Mouse (Mus musculus) MEL-GATA-1-ER (cell line): ENCODE data around the gene Samd4b.

Experiments
- DNase-seq: peaks from one replicate; pipeline ENCODE4 v3.0.0-alpha.2; 2012; ENCODE audit warnings: low read depth; ENCODE audit errors: extremely low read depth

Samd4b gene

GRCm38 (mm10) chr7:28591862-28592261, 6.1 kb downstream of the Samd4b start:
- DNase-seq: no peak

GRCm38 (mm10) chr7:28587644-28588043, 10.3 kb downstream of the Samd4b start:
- no peak for DNase-seq

- no peak for DNase-seq
Observed at GRCm38 (mm10) chr7:28586663-28587411, 11.1 kb downstream of the Samd4b start.

DNA sequence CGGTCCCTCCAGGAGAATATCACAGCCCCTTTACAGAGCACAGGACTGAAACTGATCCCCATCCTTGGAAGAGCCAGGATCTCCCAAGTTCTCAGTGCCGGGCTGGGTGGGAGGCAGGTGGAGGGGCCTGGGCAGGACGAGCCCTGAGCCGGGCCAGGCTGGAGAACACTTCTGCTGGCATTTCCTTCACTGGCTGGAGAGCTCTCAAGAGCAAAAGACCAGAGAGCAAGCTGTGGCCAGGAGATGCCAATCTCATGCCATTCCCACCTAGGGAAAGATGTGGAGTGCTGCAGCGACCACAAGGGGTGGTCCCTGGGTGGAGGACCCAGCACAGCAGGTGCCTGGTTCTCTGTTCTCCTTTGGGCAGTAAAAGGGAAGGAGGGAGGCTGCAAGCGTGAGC, 12.9 kb downstream of the Samd4b start:
- DNase-seq: no peak

DNA sequence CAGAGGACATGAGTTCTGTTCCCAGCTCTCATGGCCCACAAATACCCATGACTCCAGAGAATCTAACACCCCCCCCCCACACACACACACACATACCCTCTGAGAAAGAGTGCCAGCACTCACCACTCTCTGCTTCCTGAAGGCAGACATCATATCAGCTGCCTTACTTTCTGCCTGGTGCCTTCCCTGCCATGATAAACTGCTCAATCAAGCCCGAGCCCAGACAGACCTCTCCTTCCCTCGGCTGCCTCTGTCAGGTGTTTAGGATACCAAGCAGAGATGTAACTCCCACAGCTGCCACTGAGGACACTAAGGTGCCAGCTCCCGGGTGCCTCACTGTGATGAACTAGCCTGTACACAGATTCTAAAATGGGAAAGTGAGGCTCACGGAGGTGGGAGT, 13.5 kb downstream of the Samd4b start:
- no peak for DNase-seq

DNA sequence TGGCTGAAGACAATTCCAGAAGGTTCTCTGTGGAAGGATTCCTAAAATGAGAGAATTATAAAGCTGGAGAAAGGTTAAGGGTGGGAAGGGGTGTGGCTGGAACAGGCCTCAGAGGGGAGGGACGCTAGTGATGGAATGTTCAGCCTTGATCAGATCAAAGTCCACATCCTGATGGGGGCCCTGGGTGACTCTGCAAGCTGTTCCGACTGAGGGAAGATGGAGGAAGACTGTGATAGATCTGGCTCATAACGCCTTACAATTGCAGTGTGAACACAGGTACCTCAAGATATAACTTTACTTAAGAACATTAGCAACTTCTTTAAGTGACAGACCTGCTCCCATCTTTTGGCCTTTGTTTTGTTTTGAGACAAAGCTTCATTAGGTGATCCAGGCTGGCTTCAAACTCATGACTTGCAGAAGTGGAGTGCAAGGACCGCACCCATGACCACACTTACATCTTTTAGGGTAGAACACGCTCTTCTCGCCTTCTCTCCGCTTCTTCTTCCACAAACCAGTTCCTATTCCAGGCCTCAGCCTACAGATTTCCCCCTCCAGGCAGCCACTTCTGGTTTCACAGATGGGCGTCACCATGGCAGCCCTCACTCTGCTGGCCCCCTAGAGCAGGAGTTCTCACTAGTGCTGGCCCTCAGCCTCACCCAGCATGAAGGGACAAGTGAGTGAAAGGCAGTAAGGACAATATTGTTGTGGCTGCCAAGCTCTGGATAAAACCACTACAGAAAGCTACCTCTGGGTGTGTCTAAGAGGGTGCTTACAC, 14.2 kb downstream of the Samd4b start:
- DNase-seq: no peak

GRCm38 (mm10) chr7:28582841-28583240, 15.1 kb downstream of the Samd4b start:
- no peak for DNase-seq

- DNase-seq: no peak
Observed at GRCm38 (mm10) chr7:28581721-28582120, 16.2 kb downstream of the Samd4b start.

DNA sequence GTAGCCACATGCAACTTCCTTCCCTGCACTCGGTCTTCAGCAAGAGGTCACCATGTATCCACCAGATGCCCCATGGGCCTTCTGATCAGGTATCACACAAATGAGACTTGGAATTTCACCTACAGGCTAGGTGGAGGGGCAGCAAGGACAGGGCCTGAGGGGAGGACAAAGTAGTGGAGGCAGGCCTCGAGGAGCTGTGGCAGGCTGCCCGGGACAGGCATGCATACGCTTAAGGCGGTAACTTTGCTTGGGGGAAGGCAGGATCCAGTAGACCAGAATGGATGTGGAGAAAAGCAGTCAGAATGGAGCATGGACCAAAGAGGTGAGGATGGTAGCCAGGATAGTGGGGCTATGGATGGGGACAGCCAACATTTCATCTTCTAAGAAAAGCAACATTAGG, 18.1 kb downstream of the Samd4b start:
- no peak for DNase-seq

- no peak for DNase-seq
Observed at GRCm38 (mm10) chr7:28578543-28579053, 19.3 kb downstream of the Samd4b start.

- no peak for DNase-seq
Observed at GRCm38 (mm10) chr7:28577826-28578542, 20.0 kb downstream of the Samd4b start.

DNA sequence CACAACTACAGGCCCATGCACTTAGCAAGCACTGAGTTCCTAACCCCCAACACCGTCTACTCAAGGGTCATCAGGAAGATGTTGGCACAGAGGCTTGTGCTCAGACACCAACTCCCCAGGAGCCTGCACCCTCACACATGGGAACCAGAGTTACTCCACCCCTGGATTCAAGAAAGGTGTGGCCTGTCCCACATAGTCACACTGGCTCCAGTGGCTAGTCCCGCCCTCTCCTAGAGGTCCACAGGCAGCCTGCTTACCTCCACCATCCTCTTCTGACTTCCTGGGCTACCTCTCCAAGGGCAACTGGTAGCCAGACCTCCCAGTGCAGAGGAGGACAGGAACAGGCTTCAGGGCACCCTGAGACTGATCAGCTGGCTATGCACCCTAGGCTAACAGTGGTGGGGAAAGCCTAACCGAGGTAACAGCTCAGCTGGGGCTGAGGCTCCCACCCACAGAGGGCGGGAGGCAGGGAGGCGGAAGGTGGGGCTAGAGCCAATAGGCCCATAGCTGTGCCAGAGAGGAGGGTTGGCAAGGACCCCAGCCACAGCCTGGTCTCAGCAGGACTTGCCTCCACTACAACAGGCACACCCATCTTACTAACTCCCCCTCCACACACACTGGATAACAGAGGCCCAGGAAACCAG, 21.6 kb downstream of the Samd4b start:
- no peak for DNase-seq

DNA sequence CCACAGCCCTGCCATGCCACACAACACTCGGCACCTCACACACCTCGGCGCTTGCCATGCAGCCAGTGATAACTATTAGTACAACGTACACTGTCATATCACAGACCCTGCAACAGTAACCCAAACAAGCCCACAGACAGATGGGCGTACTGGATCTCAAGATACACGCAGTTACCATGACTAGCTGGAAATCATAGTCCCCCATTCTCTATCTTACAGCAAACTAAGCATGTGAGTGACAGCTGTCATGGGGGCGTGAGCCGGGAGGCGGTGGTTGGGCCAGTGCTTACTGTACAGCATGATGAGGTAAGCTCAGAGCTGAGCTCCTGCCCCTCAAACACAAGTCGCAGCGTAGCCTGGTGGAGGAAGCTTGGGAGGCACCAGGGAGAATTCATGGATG, 22.3 kb downstream of the Samd4b start:
- DNase-seq: no peak

- DNase-seq: no peak
Observed at GRCm38 (mm10) chr7:28573236-28573635, 24.7 kb downstream of the Samd4b start.

- no peak for DNase-seq
Observed at GRCm38 (mm10) chr7:28572689-28573088, 25.3 kb downstream of the Samd4b start.

GRCm38 (mm10) chr7:28570982-28571682, 26.8 kb downstream of the Samd4b start:
- no peak for DNase-seq

GRCm38 (mm10) chr7:28570291-28570981, 27.5 kb downstream of the Samd4b start:
- DNase-seq: no peak

DNA sequence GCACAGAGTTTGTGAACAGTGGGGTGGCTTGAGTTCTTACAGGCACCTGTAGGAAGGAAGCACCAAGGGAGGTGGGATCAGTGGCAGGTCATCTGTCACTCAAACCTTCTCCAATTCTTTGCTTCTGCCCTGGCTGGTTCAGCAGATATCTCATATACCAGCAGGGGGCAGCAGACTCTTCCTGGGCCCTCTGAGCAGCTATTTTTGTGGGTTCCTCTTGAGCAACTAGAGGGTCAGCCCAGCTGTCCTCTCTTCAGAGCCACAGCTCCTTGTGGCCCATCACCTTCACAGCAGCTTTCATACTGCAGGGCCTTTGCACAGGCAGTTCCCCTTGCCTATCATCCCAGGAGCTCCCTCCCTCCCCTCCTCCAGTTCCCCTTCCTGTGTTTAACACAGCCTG, 29.7 kb downstream of the Samd4b start:
- DNase-seq: peak; percentile 7

GRCm38 (mm10) chr7:28567539-28567938, 30.4 kb downstream of the Samd4b start:
- DNase-seq: no peak

DNA sequence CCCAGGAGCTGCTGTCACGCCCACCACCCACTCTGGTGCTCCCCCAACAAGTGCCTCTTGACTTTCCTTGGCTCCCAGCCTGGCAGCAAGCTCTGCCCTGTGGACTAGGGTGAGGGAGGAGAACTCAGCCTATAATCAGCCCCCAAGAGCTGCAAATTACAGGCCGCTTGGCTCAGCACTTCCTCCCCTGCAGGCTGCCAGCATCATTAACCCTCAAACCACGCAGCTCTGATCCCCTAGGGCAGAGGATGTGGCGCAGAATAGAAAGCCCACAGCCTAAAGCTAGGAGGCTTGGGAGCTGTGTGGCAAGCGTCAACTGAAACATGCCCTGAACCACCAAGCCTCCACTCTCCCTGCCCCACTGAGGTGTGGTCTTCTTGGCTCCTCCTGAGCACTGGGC, 32.5 kb downstream of the Samd4b start:
- no peak for DNase-seq
